ENCODE assay signal across 14 mouse cellular contexts in the genomic region with DNA sequence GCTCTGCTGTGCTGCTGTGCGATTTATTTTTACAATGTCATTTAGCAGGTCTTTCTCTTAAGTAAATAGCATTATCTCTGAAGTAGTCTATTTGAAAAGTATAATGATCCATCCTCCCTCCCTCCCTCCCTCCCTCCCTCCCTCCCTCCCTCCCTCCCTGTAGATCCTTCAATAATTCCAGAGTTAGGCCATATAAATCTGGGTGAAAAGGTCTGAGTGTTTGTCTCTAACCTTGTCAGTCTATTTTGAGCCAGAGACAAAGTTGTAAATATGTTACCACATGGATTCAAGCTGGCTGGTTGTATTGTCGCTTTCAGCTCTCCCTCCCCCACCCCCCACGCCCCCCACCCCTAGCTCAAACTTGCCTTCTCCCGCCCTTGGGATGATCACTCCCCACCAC.
DNase-seq lines count a peak whose midpoint lies in the region; ATAC-seq and TF ChIP-seq lines count a peak whose summit lies in the region.
"Had no signal": no experiment of that assay in that cellular context is flagged by ENCODE, and none has a peak within 500 bp of the region (broad histone marks: within the 10 kb centered on the region; RNA-seq: fewer than 3 reads in every experiment).

No protein-coding gene starts in this region.

- H3K36me3 ChIP-seq in heart, embryonic 13.5 days = 0 out of 2 replicates have a peak, but pooled peaks cover 3% of the 10 kb centered on the region
- H3K36me3 ChIP-seq in limb, embryonic 10.5 days = no peaks in the 10 kb centered on the region
- H3K36me3 ChIP-seq: forebrain, embryonic 12.5 days; neural tube, embryonic 15.5 days had no signal

- 23% methylated on average over 4 of the region's 4 CpGs for WGBS in heart, embryonic 13.5 days
- 28% methylated on average over 4 of the region's 4 CpGs for WGBS in limb, embryonic 10.5 days

- H3K9me3 ChIP-seq in heart, embryonic 13.5 days = no peaks in the 10 kb centered on the region
- no peaks in the 10 kb centered on the region for H3K9me3 ChIP-seq in limb, embryonic 10.5 days (replicated peaks)
- H3K9me3 ChIP-seq: forebrain, embryonic 12.5 days; neural tube, embryonic 15.5 days had no signal

- peak overlapping the region; percentile 7 for H3K4me3 ChIP-seq in heart, embryonic 13.5 days
- no peak overlapping the region for H3K4me3 ChIP-seq in layer of hippocampus, adult 2 months
- H3K4me3 ChIP-seq in limb, embryonic 10.5 days = no peak overlapping the region
- H3K4me3 ChIP-seq: forebrain, embryonic 12.5 days; neural tube, embryonic 15.5 days had no signal

- H3K27ac ChIP-seq in heart, embryonic 13.5 days (replicated peaks) = peak overlapping the region; percentile 91
- H3K27ac ChIP-seq in layer of hippocampus, adult 2 months = peak overlapping the region; percentile 37; the same call in 1 of the 2 replicates
- peak overlapping the region; percentile 53; the same call in 1 of the 2 replicates for H3K27ac ChIP-seq in limb, embryonic 10.5 days
- H3K27ac ChIP-seq: forebrain, embryonic 12.5 days; neural tube, embryonic 15.5 days had no signal

- no peaks in the 10 kb centered on the region for H3K27me3 ChIP-seq in heart, embryonic 13.5 days (replicated peaks)
- H3K27me3 ChIP-seq in limb, embryonic 10.5 days (ENCODE audit: low read depth, poor library complexity, severe bottlenecking) = no peaks in the 10 kb centered on the region
- H3K27me3 ChIP-seq: neural tube, embryonic 15.5 days had no signal

- no peak for ATAC-seq in heart, embryonic 13.5 days (ENCODE audit: extremely low read depth, insufficient number of reproducible peaks, low FRiP score, low TSS enrichment)

- peak overlapping the region; percentile 44 for H3K4me2 ChIP-seq in heart, embryonic 13.5 days
- H3K4me2 ChIP-seq: forebrain, embryonic 12.5 days; liver, embryonic 11.5 days; neural tube, embryonic 15.5 days had no signal

- peak overlapping the region; percentile 72 for H3K9ac ChIP-seq in heart, embryonic 13.5 days
- H3K9ac ChIP-seq: forebrain, embryonic 12.5 days; neural tube, embryonic 15.5 days had no signal

- H3K4me1 ChIP-seq in heart, embryonic 13.5 days = peaks cover 65% of the 10 kb centered on the region
- peaks cover 49% of the 10 kb centered on the region for H3K4me1 ChIP-seq in limb, embryonic 10.5 days

- DNase-seq in heart, adult 8-10 months (ENCODE audit: low spot score) = no peak
- no peak for DNase-seq in layer of hippocampus, adult 2 months (ENCODE audit: low spot score in 2 of 2)
- no peak for DNase-seq in layer of hippocampus, adult 9-10 months (ENCODE audit: low spot score)
- DNase-seq in adipocyte (ENCODE audit: low spot score) = peak; percentile 2
- DNase-seq in limb, embryonic 10.5 days (ENCODE audit: low spot score) = no peak
- no peak for DNase-seq in urinary bladder, postnatal 14 days (ENCODE audit: low spot score)
- no peak for DNase-seq in thymus, adult 18-20 months
- DNase-seq: B cell, adult 2 months; cerebellum, adult 2 months; thymus, postnatal 25 days had no signal

- TF ChIP-seq CTCF in layer of hippocampus, adult 2 months (conservative IDR thresholded peaks at IDR 0.05) = no peak

Comparison
In these comparisons a context has a peak if more than half of its experiments do, and no peak if none do; other contexts are left out.
1. H3K27ac ChIP-seq: peak in every context shown above with its lines; median percentile 91 in heart, embryonic 13.5 days; 53 in limb, embryonic 10.5 days; 37 in layer of hippocampus, adult 2 months.